Comparison of ENCODE assay signal across 8 mouse cellular contexts in genomic region chr5:44227462-44227840, GRCm38 (mm10). TPM values are rescaled to one million over a fixed set of nuclear protein-coding genes. Genes with fewer than 3 reads are reported as not detected.
DNase-seq lines count a peak whose midpoint lies in the region; ATAC-seq and TF ChIP-seq lines count a peak whose summit lies in the region.

No protein-coding gene starts in this region.

- peak overlapping the region; percentile 57 for H3K4me3 ChIP-seq in lung, adult 2 months (replicated peaks; ENCODE audit: extremely low read depth, low read depth, low read length)
- peak overlapping the region; percentile 89 for H3K4me3 ChIP-seq in embryonic facial prominence, embryonic 13.5 days
- peak overlapping the region; percentile 96 for H3K4me3 ChIP-seq in intestine, postnatal 0 days (ENCODE audit: low read depth, low read length)
- peak overlapping the region; percentile 85 for H3K4me3 ChIP-seq in neural tube, embryonic 13.5 days

- H3K4me2 ChIP-seq in embryonic facial prominence, embryonic 13.5 days = peak overlapping the region; percentile 79
- peak overlapping the region; percentile 84 for H3K4me2 ChIP-seq in intestine, postnatal 0 days (replicated peaks; ENCODE audit: low read depth)
- peak overlapping the region; percentile 84 for H3K4me2 ChIP-seq in neural tube, embryonic 13.5 days

- no peak for TF ChIP-seq POLR2A in lung, adult 2 months (IDR thresholded peaks at IDR 0.05; ENCODE audit: borderline replicate concordance, extremely low read depth, low read depth, low read length)

- H3K4me1 ChIP-seq in lung, adult 2 months (ENCODE audit: control insufficient read depth, insufficient read depth, low read length) = peaks cover 23% of the 10 kb centered on the region
- peaks cover 35% of the 10 kb centered on the region for H3K4me1 ChIP-seq in embryonic facial prominence, embryonic 13.5 days
- H3K4me1 ChIP-seq in intestine, postnatal 0 days (replicated peaks; ENCODE audit: control insufficient read depth, insufficient read depth, low read length) = peaks cover 4% of the 10 kb centered on the region
- peaks cover 38% of the 10 kb centered on the region for H3K4me1 ChIP-seq in neural tube, embryonic 13.5 days (replicated peaks)

- H3K9ac ChIP-seq in embryonic facial prominence, embryonic 13.5 days = peak overlapping the region; percentile 95
- peak overlapping the region; percentile 97 for H3K9ac ChIP-seq in intestine, postnatal 0 days (ENCODE audit: low read depth, low read length)
- H3K9ac ChIP-seq in neural tube, embryonic 13.5 days = peak overlapping the region; percentile 95

- H3K36me3 ChIP-seq in embryonic facial prominence, embryonic 13.5 days = no peaks in the 10 kb centered on the region
- H3K36me3 ChIP-seq in intestine, postnatal 0 days (ENCODE audit: control insufficient read depth, insufficient read depth) = no peaks in the 10 kb centered on the region
- no peaks in the 10 kb centered on the region for H3K36me3 ChIP-seq in neural tube, embryonic 13.5 days

- H3K27ac ChIP-seq in embryonic facial prominence, embryonic 13.5 days = peak overlapping the region; percentile 88
- H3K27ac ChIP-seq in intestine, postnatal 0 days (ENCODE audit: low read depth, low read length) = peak overlapping the region; percentile 96
- peak overlapping the region; percentile 95 for H3K27ac ChIP-seq in neural tube, embryonic 13.5 days (replicated peaks)

- DNase-seq in lung, adult 2 months = no peak
- no peak for DNase-seq in lung, postnatal 36 days
- DNase-seq in frontal cortex, adult 2 months (ENCODE audit: extremely low spot score in 1 of 2, low spot score in 1 of 2) = no peak
- DNase-seq in retina, embryonic 14.5 days (ENCODE audit: low spot score) = no peak
- DNase-seq in spleen, postnatal 36 days (ENCODE audit: low spot score in 2 of 2) = no peak

- 11% methylated on average over 6 of the region's 6 CpGs for WGBS in lung, adult 2 months
- 4% methylated on average over 6 of the region's 6 CpGs for WGBS in embryonic facial prominence, embryonic 13.5 days
- 4% methylated on average over 6 of the region's 6 CpGs for WGBS in intestine, postnatal 0 days
- 11% methylated on average over 6 of the region's 6 CpGs for WGBS in neural tube, embryonic 13.5 days

- no peaks in the 10 kb centered on the region for H3K27me3 ChIP-seq in embryonic facial prominence, embryonic 13.5 days
- H3K27me3 ChIP-seq in intestine, postnatal 0 days (replicated peaks; ENCODE audit: control insufficient read depth, insufficient read depth, low read length) = no peaks in the 10 kb centered on the region
- no peaks in the 10 kb centered on the region for H3K27me3 ChIP-seq in neural tube, embryonic 13.5 days

- no peaks in the 10 kb centered on the region for H3K9me3 ChIP-seq in embryonic facial prominence, embryonic 13.5 days
- H3K9me3 ChIP-seq in intestine, postnatal 0 days (ENCODE audit: control insufficient read depth) = no peaks in the 10 kb centered on the region
- no peaks in the 10 kb centered on the region for H3K9me3 ChIP-seq in neural tube, embryonic 13.5 days

- no peak for TF ChIP-seq CTCF in lung, adult 2 months (IDR thresholded peaks at IDR 0.05; ENCODE audit: insufficient read depth, low read length)
- no peak for TF ChIP-seq CTCF in intestine, postnatal 0 days (IDR thresholded peaks at IDR 0.05; ENCODE audit: low read depth)

- ATAC-seq in embryonic facial prominence, embryonic 13.5 days (ENCODE audit: insufficient number of reproducible peaks, insufficient read depth, low FRiP score, low TSS enrichment, low read depth) = no peak
- ATAC-seq in intestine, postnatal 0 days = no peak
- ATAC-seq in neural tube, embryonic 13.5 days (ENCODE audit: low read depth) = no peak

RNA-seq across cellular contexts. Expression of gene Tapt1, which starts 1.0 kb away (rescaled TPM):
- polyA plus RNA-seq in lung, adult 2 months (2012; rRNA removed) = 26.1 and 31.8 TPM in 2 replicates
- 34.1 and 34.5 TPM in 2 replicates for polyA plus RNA-seq in embryonic facial prominence, embryonic 13.5 days (2015; fragmentation: Nextera tagmentation; extraction: Ambion mirVana)
- polyA plus RNA-seq in intestine, postnatal 0 days (2015; fragmentation: Nextera tagmentation; extraction: Ambion mirVana) = 14.1 TPM in 2 replicates
- polyA plus RNA-seq in neural tube, embryonic 13.5 days (2015; fragmentation: Nextera tagmentation; extraction: Ambion mirVana) = 26.9 and 31.1 TPM in 2 replicates
- 49.0 and 52.4 TPM in 2 replicates for polyA plus RNA-seq in frontal cortex, adult 2 months (2012; rRNA removed)
